Mouse (Mus musculus) liver, adult (tissue): ENCODE results near the gene Mroh2a.

ENCODE experiments used
- GATA4 ChIP-seq: IDR thresholded peaks from 2 replicates; pipeline ENCODE4 v1.6.1; 2014; ENCODE audit warnings: mild to moderate bottlenecking, low read length; ENCODE audit not compliant: insufficient replicate concordance

The Mroh2a gene

DNA sequence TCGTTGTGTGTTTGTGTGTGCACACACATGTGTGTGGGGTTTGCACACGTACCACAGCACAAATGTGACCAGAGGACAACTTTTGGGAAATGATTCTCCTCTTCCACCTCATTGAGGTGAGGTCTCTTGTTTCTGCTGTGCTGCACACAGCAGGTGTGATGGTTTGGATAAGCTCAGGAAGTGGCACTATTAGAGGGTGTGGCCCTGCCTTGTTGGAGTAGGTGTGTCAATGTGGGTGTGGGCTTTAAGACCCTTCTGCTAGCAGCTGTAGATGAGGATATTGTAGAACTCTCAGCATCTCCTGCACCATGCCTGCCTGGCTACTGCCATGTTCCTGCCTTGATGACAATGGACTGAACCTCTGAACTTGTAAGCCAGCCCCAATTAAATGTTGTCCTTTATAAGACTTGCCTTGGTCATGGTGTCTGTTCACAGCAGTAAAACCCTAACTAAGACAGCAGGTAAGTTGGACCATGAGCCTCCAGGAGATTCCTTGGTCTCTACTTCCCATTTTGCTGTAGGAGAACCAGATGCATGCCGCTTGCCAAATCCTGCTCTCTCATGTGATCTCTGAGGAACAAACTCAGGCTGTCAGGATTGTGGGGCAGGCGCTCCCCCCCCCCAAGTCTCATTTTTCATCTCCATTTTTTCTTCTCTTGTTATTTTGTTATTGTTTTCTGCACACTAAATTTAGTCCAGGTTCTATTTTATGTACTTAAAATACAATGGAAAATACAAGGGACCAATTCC lies 69.6 kb downstream of the Mroh2a start:
- no peak for TF ChIP-seq GATA4

DNA sequence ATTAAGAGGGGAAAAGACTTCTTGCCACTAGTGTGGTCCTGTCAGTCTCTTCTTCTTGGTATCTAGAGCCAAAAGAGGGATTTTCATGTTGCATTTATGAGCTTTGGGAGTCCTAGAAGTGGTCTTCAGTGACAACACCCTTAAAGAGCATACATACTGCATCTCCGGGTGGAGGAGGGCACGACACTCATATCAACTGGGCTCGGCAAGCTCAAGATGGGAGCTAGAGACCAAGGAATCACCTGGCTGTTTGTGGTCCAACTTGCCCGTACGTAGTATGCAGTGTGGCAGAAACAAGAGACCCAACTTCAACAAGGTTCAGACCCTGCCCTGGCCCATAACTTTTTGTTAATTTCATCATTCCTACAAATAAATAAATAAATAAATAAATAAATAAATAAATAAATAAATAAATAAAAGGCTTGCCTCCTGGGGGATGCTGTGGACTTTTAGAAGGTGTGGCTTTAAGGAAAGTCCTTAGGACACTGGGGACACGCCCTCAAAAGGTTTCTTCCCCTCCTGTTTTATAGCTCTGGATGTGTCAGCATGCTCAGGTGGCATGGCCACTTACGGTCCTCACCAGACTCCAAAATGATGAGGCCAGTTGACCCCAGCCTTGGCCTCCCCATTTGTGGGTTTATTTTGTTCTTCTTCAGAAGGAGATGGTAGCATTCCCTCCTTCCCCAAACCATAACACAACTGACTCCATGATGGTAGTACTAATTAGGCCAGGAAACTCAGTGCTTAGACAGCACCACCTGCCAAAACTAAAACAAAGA lies 70.9 kb downstream of the Mroh2a start:
- no peak for TF ChIP-seq GATA4

DNA sequence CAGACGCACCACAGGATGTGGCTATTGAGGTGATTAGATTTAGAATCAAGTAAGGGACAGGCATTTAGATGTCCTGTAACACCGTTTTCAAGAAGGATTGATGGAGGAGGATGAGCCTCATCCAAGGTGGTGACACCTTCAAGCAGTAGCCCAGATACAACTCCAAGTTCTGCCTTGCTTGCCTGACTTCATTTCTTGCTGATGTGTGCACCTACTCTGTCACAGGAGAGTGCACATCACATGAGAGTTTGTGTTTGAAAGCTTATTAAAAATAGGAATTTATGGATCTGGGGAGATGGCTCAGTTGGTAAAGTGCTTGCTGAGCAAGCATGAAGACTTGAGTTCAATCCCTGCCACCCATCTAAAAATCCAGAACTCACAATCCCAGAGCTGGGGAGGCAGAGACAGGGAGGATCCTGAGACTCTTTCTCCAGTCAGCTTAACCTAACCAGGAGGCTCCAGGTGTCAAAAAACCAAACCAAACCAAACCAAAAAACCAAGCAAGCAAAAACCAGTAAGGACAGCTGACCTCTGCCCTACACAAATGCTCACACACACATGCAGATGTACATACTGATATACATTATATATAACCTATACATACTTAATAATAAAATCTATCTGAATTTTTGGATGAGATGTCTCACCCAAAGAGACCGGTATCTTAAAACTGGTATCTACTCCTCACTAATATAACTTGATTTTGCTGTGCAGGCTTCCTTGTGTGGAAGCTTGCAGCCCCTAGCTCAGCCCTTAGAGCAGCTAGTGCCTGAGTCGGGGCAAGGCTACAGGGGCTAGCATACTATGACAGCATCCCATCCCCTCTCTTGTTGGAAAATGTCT lies 72.1 kb downstream of the Mroh2a start:
- no peak for TF ChIP-seq GATA4

DNA sequence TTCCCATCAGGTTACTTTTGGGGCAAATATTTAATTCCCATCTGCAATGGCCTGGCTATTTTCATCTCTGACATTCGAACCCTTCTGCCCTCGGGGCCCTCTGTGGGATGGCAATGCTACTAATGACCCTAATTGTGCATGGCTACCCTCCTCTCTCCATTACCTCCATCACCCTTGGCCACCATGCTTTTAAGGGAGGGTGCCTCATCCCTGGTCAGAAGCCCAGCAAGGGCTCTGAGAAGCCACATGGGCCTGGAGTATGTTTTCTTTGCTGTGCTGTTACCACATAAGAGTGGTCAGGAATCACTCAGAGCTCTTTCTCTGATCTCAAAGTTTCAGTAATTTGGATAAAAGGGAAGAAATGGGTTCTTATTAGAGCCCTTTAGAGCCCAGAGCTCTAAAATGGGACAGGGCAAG lies 72.8 kb downstream of the Mroh2a start:
- TF ChIP-seq GATA4 = no peak

DNA sequence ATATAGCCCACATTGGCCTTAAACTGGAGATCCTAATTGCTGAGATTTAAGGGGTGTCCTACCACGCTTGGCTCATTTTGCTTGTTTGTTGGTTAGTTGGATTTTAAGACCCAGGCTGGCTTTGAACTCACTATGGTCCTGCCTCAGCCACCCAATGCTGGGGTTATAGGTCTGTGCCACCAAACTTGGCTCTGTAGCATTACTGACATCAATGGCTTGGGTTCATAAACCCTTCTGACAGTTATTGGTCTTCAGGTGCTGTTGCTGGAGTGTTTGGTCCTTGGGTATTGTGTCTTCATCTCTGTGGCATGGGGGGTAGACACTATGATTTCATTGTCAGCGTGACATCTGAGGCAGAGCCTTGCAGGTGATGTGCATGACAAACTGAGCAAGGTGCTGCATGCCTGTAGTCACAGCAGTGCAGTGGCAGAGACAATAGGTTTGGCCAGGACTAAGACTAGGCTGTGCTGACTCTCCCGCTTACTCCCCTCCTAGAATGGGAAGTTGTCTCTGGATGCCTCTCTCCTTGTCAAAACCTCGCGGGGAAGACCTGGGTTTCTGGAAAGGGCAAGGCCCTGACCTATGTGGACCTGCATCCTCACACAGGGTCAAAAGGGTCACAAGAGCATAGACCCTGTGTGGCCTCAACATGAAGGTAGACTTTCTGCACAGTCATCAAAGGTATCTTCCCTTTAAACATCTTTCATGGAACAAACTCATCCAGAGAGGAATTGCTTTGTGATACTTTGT lies 73.7 kb downstream of the Mroh2a start:
- no peak for TF ChIP-seq GATA4

DNA sequence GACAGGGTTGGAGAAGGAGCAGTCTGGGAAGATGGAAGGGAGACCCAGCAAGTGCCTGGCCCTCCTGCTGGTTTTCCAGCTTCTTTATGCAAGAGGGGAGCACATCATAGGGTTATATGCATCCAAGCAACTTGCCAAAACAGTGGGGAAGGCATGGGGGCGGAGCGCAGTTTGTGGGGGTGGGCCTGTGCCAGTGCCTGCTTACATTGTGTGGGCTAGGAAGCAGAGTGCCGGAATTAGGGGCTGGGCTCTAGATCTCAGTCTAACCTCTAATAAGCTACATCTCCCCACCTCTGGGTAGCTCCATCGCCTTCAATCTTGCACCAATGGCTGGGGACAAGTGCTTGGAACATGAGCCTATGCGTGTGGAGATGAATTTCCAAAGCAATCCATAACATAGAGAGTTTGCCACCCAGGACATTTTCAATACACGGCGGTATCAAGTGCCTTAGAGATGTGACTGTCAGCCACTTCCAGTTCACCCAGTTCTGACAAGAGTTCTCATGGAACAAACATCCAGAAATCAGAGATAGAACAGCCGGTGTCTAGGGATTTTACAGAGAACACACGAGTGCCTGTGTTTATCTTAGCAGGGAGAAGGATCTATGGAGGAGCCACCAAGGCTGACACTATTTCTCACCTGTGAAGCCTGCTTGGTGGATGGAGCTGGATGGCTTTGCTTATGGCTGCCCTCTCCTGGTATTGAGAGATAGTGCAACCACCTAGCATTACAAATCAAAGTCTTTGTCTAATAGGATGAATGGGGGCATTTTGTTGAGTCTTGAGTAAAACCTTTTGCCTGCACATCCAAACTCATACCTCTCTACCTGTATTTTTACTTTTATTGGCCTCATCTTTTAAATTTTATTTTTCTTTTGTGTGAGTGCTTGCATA lies 74.6 kb downstream of the Mroh2a start:
- TF ChIP-seq GATA4 = no peak

DNA sequence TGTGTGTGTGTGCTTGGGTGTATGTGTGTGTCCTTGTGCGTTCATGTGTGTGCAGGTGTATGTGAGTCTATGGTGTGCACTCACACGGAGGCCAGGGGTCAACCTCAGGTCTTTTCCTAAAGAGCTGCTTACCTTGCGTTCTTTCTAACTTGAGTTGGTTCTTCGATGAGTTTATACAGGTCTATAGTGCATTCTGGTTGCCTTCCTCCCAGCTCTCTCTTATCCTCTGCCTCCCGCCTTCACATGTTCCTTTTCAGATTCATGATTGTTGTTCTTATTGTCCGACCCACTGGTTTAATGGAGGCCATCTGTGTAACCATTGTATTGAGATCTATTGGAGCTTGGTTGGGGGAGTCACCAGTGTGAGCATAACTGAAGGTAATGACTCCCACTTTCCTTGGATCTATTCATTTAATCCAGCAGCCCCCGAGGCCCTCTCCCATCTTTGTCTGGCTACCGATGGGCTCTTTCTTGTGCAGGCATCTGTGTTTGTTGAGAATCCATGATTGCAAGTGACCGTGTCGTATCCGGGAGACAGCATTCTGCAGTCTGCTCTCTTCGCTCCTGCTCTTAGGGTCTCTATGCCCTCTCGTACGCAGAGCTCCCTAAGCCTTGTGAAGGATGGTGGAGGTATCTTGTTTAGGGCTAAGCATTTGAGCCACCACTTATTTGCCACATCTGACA lies 75.4 kb downstream of the Mroh2a start:
- no peak for TF ChIP-seq GATA4

DNA sequence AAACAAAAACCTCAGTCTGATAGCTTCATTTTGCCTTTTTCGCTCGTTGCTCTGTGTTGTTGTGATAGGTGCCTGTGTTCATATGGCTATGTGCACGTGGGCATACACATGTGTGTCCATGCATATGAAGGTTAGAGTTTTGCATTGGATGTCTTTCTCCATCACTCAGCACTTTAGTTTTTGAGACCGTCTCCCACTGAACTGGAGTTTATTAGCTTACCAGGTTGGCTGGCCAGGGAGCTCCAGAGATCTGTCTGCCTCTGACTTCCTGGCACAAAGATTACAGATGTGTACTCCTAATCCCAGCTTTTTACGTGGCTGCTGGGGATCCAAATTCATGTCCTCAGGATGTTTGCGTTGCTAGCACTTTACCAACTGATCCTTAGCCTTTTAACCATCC lies 77.0 kb downstream of the Mroh2a start:
- no peak for TF ChIP-seq GATA4

DNA sequence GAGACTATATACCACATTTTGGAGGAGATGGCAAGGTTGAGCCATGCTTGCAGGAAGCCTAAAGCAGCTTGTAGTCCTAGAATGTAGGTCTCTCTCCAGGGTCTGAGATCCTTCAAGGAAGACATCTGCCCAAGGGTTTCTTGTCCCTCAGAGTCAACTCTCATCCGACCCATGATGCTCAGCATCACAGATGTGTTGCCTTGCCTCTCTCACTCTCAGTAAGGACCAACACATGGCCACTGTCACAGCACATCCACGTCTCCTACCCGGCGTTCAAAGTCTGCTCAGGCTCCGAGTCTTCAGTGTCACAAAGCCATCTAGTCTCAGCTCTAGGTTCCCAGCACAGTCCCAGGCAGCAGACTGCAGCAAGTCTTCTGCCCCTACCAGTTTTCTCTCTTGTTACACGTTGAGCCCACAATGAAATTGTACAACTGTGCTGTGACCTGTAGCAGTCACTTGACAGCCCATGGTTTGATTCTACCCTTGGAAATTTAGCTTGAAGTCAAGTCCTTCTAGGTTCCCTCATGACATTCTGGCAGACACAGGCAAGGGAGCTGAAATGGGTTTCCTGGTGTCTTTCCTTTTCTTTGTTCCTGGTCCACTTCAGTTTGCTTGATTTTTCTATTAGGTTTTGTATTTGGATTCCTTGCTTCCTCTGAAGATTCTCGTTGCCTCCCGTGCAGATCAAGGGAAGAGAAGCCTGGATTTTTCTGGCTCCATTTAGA lies 77.6 kb downstream of the Mroh2a start:
- no peak for TF ChIP-seq GATA4

DNA sequence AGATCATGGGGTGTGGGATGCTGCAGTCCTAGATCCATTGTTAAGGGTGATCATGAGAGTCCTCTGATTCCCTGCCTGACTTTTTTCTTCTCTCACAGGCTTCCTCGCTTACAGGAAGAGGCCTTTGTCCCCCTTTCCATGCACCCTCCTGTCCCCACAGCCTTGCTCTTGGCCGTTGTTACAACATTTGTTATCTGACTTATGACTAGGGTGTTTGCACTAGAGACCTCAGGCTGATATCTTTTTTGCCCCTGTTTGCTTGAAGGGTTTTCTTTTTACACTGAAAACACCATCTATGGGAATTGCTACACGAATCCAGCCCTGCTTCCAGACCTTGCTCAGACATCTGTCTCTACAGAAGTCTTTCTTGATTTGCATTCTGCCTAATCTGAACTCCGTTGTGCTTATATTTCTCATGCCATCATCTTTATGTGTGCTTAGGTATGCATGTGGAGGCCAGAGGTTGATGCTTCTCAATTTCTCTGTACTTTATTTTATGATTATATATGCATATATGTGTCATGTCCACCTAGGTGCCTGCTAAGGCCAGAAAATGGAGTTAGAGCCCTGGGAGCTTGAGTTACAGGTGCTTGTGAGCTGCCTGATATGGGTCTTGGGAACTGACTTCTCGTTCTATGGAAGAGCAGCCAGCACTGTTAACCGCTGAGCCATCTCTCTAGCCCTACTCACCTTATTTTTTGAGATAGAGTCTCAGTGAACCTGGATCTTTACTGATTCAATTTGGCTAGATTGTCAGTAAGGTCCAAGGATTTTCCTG lies 78.4 kb downstream of the Mroh2a start:
- no peak for TF ChIP-seq GATA4

DNA sequence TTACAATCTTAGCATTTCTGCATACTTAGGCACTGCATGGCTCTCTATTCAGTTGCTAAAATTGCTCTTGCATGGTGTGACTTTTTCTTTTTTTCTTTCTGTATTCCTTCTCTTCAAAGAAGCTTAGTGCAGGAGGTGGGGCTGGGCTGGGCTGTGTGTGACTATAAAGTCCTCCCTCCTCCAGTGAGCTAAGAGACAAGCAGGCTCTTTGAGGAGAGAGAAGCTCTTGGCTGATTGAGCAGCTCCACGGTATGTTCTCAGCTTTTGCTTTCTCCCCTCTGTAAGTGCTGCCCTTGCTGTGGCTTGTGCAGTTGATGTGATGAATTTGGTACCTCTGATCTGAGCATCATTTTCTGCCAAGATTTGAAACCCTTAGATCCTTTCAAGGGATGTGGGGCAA lies 79.8 kb downstream of the Mroh2a start:
- no peak for TF ChIP-seq GATA4

DNA sequence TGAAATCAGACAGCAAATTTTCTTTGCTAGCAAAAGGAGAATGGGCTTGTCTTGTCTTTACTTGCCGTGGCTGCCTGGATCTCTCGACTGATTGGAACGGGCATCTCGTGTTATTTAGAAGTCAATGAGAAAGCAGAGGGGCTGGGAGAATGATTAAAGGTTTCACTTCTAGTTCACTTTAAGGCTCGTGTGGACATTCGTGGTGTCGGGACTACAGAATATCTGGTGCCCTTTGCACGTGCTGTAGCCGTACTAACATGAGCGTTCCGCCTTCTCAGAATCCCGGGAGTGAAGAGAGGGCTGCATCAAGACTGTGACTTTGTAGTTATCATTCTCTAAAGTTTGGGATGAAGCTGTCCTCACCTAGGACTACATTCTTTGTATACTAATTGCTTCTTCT lies 80.4 kb downstream of the Mroh2a start:
- no peak for TF ChIP-seq GATA4

DNA sequence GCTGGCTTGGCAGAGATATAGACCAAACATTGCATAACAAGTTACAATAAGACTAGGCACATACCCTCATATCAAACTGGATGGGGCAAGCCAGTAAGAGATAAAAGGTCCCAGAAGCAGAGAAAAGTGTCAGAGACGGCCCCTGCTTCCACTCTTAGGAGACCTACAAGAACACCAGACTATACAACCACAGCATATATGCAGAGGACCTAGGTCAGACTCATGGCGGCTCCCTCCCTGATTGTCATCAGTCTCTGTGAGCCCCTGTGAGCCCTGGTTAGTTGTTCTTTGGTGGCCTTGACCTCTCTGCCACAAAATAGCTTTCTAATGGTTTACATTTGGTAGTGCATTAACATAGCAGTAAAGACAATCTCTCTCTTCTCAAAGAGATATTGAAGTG lies 82.2 kb downstream of the Mroh2a start:
- no peak for TF ChIP-seq GATA4
